Mouse (Mus musculus) 416B (cell line): ENCODE results near the gene Isx.
A peak's percentile ranks its signal among the peaks of the same experiment; 100 is the strongest.

Source experiments
- DNase-seq: peaks from one replicate; pipeline ENCODE4 v3.0.0; 2011; ENCODE audit warnings: low read depth

Isx gene

GRCm38 (mm10) chr8:74872940-74873339 is at the start of gene Isx:
Gene Isx (plus strand): TSS chr8:74873173.
- no peak for DNase-seq

- DNase-seq: no peak
These were observed 45.3 kb upstream of the Isx start for GRCm38 (mm10) chr8:74827689-74828088.

GRCm38 (mm10) chr8:74831322-74831721 is 41.7 kb upstream of the Isx start:
- DNase-seq: no peak

- DNase-seq: no peak
These were observed 38.7 kb upstream of the Isx start for GRCm38 (mm10) chr8:74834246-74834645.

GRCm38 (mm10) chr8:74847376-74848048 is 25.5 kb upstream of the Isx start:
- no peak for DNase-seq

GRCm38 (mm10) chr8:74848707-74849106 is 24.3 kb upstream of the Isx start:
- DNase-seq: no peak

- DNase-seq: no peak
These were observed 22.0 kb upstream of the Isx start for GRCm38 (mm10) chr8:74850971-74851370.

- peak; percentile 8 for DNase-seq
These were observed 21.1 kb upstream of the Isx start for GRCm38 (mm10) chr8:74851837-74852236.

GRCm38 (mm10) chr8:74853488-74853887 is 19.5 kb upstream of the Isx start:
- peak; percentile 11 for DNase-seq

GRCm38 (mm10) chr8:74854786-74855185 is 18.2 kb upstream of the Isx start:
- no peak for DNase-seq

- DNase-seq: no peak
These were observed 17.6 kb upstream of the Isx start for GRCm38 (mm10) chr8:74855341-74855740.

- no peak for DNase-seq
These were observed 13.7 kb upstream of the Isx start for GRCm38 (mm10) chr8:74859241-74859640.

- DNase-seq: no peak
These were observed 12.5 kb upstream of the Isx start for GRCm38 (mm10) chr8:74860449-74860848.

GRCm38 (mm10) chr8:74862598-74862997 is 10.4 kb upstream of the Isx start:
- no peak for DNase-seq

GRCm38 (mm10) chr8:74870346-74870949 is 2.5 kb upstream of the Isx start:
- no peak for DNase-seq

- DNase-seq: no peak
These were observed 1.3 kb upstream of the Isx start for GRCm38 (mm10) chr8:74871686-74872085.

GRCm38 (mm10) chr8:74872151-74872823 is 686 bp upstream of the Isx start:
- no peak for DNase-seq

GRCm38 (mm10) chr8:74874565-74874964 is 1.6 kb downstream of the Isx start:
- no peak for DNase-seq

GRCm38 (mm10) chr8:74878637-74879036 is 5.7 kb downstream of the Isx start:
- DNase-seq: no peak

GRCm38 (mm10) chr8:74888763-74889162 is 15.8 kb downstream of the Isx start:
- no peak for DNase-seq

- no peak for DNase-seq
These were observed 18.1 kb downstream of the Isx start for GRCm38 (mm10) chr8:74891030-74891429.

- DNase-seq: no peak
These were observed 23.3 kb downstream of the Isx start for GRCm38 (mm10) chr8:74896302-74896701.

GRCm38 (mm10) chr8:74897315-74897714 is 24.3 kb downstream of the Isx start:
- no peak for DNase-seq
